Mouse (Mus musculus) testis, postnatal 14 days (tissue): ENCODE data around the gene Rnf123.

Source experiments
- DNase-seq: peaks from one replicate; pipeline ENCODE4 v3.0.0; 2021; ENCODE audit warnings: low spot score

Rnf123 gene

DNA sequence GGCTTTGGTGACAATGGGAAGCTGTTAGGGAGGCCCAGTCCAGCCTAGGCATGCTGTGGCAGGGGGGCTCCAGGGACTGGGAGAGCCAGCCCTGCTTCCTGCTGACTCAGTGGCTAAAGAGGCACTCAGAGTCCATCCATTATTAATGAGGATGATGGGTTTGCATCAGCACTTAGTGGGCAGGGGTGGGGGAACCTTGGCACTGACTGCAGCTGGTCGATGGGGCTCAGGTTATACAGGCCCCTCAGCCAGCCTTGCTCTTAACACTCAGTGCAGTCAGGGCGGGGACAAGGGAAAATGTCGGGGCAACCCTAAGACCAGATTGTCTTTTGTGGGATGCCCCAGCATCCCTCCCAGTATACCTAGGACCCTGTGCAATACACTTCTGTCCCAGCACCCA lies 21.0 kb downstream of the Rnf123 start:
- DNase-seq, result no peak

DNA sequence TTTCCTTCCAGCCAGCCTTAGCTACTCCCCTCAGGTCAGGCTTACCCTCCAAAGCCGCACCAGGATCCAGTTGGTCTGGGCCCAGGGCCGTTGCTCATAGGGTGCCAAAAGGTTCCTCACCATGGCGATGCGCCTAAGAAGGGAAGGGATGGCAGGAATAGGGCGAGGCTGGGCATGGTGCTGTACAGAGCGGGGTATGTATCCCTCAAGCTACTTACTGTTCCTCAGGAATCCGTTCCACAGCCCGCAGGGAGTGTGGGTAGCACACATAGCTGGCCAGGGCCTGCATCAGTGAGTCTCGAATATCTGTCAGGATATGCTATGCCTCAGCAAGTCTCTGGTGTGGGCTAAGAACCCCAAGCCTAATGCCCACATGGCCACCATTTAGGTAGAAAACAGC lies 24.9 kb downstream of the Rnf123 start:
- no peak for DNase-seq

DNA sequence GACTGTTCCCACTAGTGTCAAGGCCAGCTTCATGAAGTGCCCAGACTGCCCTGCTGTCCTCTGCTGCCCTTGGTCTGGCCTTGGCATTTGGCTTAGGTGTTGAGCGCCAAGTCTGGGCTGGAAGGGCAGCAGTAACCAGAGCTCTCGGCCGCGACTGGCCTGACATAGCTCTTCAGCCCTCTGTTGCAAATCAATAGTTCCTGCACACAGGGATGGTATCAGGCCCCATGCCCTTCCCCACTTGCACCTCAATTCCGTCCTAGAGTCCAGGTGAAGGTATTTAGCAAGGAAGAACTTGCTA lies 25.9 kb downstream of the Rnf123 start:
- DNase-seq, result no peak

DNA sequence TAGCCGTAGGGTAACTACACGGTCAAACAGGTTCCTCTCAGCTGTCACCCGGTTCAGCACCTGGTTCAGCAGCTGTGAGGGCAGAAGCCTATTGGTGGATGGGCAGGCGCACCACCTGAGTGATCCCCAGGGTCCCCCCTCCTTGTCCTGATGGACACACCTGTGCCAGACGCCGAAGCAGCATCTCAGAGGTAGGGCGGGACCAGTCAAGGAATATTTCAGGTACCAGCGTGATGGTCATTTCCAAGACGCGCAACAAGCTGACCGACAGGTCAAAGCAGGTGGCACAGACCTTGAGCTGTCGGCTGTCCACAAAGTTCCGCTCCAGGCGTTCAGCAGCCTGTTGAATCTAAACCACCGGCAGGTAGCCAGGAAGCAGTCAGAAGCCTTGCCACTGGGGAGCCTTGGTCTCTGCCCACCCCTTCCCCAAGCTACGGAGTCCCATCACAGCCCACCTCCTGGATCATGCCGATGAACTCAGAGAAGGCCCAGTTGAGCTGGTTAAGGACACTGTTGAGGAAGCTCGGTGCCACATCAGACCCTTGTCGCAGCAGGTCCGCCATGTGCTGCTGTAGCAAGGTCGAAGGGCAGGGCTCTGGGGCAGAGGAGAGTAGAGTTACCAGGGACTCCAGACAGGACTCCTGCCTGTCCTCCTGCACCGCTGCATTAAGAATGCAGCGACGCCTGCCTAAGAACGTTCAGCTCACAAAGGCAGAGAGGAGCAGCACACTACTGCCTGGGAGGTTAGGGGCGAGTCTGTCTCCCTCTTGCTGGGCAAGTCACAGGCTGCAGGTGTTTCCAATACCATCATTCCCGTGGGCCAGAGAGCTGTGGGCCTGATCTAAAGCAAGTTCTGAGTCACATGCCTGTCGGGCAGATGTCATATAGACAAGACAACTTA lies 26.5 kb downstream of the Rnf123 start:
- no peak for DNase-seq

DNA sequence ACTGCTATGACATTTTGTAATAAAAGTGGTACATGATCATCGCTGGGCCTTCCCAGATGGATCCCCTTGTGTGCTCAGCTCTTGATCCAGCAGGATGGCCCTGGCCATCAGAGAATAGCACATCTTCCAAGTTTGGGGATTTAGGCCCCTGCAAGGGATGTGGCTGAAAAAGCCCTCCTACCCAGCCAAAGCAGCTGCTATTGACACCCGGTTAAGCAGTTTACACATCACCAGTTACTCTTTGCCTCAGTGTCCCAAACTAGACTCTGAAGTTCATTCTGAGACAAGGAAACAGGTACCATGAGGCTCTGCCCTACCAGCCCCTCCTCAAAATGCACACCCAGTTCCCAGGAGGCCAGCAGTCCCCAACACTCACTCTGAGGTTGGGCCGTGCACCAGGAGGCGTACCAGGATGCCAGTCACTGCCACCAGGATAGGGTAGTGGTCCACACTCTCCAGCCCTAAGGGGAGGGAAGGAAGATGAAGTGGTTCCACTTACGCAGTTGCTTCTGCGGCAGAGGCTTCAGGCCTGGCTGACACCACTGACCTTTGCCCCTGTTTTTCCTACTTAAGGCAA lies 27.4 kb downstream of the Rnf123 start:
- DNase-seq, result no peak

DNA sequence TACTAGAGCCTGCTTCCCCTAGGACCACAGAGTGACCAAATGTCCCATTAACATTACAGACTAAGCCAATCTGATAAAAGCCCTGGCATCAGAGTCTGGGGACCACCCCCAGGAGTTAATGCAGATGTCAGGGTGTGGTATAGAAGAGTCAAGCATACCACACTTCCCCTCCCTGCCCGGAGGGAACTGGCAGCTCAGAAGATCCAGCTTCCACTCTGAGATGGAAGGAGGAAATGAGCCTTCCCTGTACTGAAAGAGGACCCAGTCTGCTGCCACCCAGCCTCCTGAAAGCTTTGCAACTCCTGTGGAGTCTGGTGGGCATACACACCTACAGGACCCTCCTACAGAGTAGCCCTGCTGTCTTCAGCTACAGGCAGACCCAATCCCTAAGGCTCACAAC lies 28.1 kb downstream of the Rnf123 start:
- peak; percentile 3 for DNase-seq

DNA sequence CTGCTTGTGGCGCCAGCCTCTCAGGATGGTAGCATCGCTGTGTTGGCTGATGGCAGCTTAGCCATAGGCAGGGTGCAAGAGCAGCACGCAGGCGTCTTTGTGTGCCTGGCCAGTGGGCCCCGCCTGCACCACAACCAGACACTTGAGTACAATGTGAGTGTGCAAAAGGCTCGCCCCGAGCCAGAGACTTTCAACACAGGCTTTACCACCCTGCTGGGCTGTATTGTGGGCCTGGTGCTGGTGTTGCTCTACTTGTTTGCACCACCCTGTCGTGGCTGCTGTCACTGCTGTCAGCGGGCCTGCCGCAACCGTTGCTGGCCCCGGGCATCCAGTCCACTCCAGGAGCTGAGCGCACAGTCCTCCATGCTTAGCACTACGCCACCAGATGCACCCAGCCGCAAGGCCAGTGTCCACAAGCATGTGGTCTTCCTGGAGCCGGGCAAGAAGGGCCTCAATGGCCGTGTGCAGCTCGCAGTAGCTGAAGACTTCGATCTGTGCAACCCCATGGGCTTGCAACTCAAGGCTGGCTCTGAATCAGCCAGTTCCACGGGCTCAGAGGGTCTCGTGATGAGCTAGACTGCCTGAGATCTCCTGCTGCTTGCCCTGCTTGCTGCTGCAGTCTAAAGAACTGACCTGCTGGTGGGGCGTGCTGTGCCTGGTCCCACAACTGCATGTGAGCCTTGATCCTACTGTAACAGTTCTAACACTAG lies 28.7 kb downstream of the Rnf123 start:
- DNase-seq, result peak; percentile 6

DNA sequence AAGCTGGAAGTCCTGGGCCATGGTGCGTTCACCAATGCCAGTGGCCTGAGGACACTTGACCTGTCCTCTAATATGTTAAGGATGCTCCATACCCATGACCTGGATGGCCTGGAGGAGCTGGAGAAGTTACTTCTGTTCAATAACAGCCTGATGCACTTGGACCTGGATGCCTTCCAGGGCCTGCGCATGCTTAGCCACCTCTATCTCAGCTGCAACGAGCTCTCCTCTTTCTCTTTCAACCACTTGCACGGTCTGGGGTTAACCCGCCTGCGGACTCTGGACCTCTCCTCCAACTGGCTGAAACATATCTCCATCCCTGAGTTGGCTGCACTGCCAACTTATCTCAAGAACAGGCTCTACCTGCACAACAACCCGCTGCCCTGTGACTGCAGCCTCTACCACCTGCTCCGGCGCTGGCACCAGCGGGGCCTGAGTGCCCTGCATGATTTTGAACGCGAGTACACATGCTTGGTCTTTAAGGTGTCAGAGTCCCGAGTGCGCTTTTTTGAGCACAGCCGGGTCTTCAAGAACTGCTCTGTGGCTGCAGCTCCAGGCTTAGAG lies 29.4 kb downstream of the Rnf123 start:
- DNase-seq, result peak; percentile 11

DNA sequence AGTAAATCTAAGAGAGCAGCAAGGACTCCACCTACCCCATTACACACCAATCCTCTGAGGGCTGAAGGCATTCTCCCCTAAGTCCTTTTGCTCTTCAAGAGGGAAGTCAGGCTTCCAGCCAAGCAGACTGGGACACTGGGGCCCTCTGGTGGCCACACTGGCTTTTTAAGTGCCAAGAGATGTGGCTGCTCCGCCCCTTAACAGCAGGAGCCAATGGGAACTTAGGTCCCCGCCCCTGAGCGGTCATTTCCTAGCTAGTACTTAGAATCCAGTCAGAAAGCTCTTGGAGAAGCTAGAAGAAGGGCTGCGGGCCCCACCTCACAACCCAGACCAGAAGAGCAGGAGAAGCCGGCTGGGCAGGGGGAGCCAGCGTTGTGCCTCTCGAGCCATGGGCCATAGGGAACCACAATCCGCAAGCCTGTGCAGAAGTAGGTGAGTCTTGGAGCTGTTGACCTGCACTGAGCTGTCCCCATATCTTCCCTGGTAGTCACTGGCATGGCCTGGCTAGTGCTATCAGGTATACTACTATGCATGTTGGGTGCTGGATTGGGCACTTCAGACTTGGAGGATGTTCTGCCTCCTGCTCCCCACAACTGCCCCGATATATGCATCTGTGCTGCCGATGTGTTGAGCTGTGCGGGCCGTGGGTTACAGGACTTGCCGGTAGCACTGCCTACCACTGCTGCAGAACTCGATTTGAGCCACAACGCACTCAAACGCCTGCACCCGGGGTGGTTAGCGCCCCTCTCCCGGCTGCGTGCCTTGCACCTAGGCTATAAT lies 30.1 kb downstream of the Rnf123 start, which contains the start of gene Amigo3:
Amigo3 (plus strand) TSS at position 275 of the 780 bp plus-strand sequence.
- peak; percentile 83 for DNase-seq

DNA sequence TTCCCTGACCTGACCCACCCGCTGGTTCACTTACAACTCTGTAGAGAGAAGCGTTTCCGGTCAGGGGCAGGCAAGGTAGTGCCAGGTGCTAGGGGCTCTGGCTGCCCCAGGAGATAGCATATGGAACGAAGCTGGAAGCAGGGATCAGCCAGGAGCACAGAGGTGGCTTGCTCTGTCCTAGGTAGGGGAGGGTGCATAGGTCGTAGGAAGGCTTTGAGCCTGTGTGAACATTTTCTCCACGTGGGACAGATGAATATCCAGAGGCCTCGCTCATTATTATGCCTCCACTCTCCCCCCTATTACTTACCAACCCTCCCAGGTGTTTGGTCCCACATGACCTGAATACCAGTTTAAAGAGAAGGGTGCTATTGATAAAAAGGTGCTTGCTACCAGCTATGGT lies 30.7 kb downstream of the Rnf123 start:
- no peak for DNase-seq

DNA sequence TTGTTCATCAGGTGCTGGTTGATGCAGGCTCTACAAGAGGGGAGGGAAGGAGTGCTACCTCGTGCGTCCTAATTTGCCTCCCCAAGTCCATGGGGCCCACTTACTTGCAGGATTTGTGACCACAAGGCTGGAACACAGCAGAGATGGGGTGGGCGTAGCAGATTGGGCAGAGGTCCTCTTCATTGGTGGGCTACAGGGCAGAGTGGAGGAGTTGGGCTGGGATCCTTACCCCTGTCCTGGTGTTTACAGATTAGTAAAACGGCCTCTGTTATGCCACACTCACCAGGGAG lies 31.3 kb downstream of the Rnf123 start:
- no peak for DNase-seq

DNA sequence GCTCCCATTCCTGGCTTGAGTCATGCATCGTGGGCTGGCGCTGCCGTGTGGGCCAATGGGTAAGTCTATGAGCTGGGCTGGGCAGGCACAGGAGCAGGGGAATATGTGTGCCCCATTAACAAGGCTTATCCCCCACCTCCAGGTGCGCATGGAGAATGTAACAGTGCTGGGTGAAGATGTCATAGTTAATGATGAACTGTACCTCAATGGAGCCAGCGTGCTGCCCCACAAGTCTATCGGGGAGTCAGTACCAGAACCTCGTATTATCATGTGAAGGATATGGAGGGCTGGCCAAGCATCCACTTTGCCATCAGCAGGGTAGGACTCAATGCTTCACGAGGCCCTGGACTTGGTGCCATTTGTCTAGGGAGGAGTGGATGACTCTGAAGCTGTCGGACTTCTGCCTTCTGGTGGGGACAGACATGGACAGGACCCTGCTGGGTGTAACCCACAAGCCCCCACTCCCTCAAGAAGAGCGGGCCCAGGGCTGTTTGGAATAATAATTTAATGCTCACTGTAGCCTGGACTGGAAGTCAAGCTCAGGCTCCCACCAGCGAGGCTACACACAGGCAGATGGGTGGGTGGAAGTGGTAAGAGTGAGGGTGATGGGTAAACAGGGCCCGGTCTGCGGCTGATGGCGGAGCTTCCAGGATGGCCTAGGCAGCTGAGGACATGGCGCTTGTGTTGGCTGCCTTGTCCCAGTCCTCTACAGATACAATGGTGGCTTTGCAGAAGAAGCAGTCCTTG lies 31.8 kb downstream of the Rnf123 start:
- DNase-seq, result no peak

DNA sequence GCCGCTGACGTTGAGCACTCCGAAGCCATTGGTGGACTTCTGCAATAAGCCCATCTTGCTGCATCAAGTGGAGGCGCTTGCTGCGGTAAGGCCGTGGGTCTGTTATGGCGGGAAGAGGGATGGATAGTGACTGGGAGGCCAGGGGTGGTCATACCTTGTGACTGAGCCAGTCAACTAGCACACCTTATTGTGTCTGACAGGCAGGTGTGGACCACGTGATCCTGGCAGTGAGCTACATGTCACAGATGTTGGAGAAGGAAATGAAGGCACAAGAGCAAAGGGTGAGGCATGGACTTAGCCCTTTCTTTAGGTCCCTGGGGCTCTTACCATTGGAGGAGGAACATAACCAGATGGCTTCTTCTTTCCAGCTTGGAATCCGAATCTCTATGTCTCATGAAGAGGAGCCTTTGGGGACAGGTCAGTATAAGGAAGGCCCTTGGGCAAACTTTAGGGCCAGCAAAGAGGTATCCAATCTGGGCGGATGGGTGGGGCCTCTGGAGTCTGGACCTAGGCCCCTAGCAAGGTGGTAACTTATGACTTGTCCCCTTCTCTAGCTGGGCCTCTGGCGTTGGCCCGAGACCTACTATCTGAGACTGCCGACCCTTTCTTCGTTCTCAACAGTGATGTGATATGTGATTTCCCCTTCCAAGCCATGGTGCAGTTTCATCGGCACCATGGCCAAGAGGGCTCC lies 33.4 kb downstream of the Rnf123 start:
- DNase-seq, result no peak

DNA sequence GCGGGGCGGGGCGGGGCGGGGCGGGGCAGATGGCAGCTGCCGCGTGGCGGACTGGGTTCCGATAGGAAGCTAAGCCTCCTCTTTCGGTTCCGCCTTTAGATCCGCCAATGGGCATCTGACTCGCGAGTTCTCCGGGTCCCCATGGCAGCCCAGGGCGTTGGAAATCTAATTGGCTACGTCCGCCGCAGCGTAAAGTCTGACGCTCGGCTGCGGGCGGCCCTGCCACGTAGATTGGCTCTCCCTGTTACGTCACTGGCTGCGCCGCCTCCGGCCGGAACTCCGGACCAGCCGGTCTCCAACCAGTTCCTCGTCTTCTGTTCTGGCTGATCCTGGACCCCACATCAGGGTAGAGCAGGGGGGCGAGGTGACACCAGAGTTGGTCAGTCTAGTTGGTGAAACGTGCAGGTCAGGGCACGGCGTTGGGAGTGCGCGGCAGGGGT lies 34.1 kb downstream of the Rnf123 start, which contains the start of gene Gmppb:
Gmppb (plus strand) TSS at position 227 of the 440 bp plus-strand sequence.
- peak; percentile 95 for DNase-seq

DNA sequence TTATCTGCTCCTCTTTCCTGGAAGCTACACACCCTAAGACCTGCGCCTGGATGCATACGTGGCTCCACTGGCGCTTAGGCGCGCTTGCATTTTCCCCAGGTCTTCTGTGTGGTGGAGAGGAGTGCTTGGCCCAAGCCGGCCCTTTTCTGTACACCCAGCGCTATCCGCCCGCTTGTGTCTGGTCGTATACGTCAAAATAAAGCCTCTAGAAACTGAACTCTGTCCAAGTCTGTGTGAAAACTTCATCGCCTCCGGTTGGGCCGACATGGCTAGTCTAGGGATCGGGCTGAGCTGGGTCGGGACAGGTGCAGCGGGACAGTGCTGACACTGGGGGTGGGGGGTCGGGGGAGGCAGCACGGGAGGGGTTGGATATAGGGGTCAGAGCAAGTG lies 34.6 kb downstream of the Rnf123 start:
- no peak for DNase-seq

DNA sequence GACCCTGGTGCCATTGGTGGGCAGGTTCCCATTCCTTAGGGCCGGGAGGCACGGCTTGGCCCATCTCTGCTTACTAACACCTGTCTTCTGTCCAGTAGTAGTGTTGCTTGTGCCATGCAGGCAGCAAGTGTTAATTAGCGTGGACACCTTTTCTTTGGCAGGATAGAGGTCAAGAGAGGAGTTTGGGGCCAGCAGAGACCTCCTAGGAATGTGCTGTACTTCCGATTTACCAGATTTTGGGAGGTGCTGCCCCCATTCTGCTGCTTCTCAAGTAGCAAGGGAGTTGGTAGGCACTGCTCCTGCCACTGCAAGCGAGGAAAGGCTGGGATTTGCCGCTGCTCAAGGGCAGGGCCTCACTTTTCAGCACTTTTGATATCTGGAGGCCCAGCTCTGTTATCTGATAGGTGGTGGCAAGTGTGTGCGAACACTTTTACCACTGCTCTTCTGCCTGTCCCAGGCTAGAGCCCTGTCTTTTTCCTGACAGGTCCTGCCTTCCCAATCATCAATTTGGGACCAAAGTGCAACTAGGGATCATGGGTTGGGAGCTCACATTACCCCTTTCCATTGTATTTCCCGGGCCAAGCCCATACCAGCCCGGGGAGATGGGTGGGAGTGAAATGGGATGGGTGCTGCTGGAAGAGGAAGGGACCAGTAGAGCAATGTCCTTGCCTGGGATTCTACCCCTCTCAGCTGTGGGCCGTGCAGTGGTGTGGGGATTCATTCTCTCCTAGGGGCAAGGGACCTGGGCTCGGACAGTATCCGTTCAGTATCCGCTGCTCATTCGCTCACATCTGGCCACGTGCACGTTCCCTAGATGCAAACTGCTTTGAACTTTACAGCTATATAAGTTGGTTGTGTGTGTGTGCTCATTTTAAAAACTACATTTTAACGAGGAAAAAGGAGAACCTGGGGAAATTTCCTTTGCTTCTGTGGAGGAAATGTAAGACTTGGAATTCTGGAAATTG lies 35.3 kb downstream of the Rnf123 start:
- DNase-seq, result no peak

DNA sequence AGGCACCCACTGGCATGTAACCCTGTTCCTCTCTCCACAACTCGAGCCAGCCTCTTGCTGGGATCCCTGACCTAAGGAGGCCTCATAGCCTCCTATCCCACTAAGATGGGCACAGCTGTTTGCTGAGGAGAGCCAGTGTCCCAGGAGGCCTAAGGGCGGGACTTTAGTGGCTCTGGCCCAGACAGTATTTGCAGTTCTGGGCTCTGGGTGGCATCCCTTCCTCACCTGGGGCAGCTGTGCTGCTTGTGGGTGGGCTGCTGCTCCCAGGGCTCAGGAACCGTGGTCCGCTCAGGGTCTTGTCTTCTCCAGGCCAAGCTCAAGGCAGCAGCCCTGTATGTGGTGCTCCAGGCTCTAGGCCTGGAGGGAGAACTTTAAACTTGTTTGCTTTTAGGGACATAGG lies 36.6 kb downstream of the Rnf123 start:
- DNase-seq, result no peak

DNA sequence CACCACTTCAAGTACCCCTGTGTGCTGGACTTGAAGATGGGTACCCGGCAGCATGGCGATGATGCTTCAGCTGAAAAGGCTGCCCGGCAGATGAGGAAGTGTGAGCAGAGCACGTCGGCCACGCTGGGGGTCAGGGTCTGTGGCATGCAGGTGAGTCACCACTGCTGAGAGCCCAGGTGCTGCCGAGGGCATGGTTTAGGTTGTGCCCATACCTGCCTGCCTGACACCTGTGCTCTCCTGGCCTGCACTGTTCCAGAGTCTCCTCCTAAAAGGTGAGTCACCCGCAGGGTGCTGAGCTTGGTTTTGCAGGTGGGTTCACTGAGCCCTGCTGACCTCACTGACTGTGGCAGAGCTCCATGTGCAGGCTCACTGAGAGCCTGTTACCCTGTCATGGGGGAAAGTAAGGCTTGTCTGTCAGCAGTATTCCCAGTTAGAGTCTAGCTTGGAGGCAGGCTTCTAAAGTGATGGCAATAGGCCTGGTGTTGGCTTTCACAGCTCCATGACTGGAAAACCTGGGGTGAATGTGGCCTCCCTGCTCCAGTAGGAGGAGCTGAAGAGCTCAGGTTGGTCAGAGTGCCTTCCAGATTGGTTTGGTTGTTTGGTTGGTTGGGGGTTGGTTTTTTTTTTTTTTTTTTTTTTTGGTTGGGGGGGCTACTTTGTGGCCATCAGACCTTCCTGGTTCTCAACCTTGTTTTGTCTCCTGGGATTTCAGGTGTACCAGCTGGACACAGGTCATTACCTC lies 38.2 kb downstream of the Rnf123 start:
- no peak for DNase-seq
